Mouse (Mus musculus) olfactory bulb, adult 2 months (tissue): ENCODE results near the gene Acyp2.

Experiments used
- CTCF ChIP-seq: fragments of 200-500 bp; IDR thresholded peaks from 2 replicates; pipeline ENCODE4 v1.5.1; 2012; ENCODE audit warnings: low read depth, mild to moderate bottlenecking, low read length, moderate library complexity; ENCODE audit not compliant: insufficient read depth
- POLR2A ChIP-seq: fragments of 200-500 bp; IDR thresholded peaks from 2 replicates; pipeline ENCODE4 v1.6.1; 2012; ENCODE audit warnings: mild to moderate bottlenecking, low read depth, low read length, moderate library complexity; ENCODE audit not compliant: insufficient read depth

GRCm38 (mm10) chr11:30676086-30676485, 26.7 kb upstream of the Acyp2 start:
- TF ChIP-seq CTCF (no peak), POLR2A (no peak)
